Mouse (Mus musculus): Measurements from ENCODE around the gene Il17rb.

The Il17rb gene

DNA sequence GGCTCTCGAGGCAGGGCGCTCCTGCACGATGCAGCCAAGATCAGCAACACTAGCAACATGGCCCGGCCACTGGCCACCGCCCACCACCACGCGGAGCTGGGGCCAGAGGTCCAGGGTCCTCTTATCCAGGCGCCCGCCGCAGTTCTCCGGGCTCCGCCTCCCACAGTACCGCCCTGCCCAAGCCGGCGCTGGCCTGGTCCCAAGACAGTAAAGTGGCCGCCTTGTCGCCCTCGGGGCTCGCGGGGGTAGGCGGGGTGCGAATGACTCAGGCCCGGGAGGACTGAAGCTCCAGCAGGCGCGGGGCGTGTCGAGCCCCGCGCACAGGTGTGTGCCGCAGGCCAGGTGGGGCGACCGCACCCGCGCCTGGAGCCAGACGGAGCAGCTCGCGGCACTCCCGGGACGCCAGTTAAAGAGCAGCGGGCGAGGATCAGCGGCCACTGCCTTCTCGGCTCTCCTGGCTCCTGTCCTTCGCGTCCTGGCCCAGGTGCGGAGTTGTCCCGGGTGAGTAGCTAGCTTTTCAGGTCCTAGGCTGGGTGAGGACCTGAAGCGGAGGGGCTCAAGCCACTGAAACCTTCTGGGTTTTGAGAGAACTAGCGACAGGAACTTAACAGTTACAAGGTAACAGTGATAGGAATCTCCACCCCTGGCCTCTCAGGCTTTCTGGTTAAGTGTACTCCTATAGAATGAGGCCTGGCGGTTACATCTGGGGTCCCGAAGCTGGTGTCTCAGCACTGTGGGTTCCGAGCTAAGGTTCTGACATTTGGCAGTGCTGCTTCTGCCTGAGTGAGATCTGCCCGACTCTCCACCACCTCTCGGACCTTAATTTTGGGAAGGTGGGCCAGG is at the start of gene Il17rb, which contains the start of gene Chdh:
TSS of gene Il17rb (minus strand) at position 164 of the 843 bp plus-strand sequence.
TSS of gene Chdh (plus strand) at position 291 of the 843 bp plus-strand sequence.
- peak; percentile 41 for DNase-seq (ENCODE audit: low read depth, low spot score)

DNA sequence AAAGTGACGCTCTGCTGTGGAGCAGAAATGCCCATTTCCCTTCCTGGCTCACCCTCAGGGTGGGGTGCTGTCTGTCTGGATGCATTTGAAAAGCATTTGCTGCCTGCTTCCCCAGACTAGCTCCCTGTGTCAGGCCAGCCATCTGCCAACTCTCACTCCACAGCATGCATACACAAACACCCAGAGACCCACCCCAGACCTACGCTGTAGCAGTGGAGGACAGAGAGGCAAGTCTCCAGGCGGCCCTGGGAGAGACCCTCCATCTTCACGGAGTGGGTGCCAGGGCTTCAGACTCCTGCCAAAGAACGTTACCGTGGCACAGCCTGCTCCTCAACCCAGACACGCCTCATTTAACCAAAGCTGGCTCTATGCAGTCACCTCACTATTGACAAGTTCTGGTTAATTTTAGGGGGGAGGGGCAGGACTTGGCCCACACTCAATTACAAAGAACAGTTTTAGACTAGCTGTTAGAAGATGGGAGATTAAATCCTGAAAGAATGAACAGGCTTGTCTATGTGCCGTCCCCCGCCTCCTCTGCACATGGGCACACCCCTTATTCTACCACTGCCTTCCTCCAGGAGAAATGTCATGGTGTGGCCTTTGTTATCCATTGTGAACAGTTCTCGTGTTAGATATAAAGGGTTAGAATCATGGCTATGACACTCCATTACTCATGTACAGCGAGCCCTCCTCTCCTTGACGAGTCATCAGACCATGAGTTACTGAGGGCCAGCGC is 47.5 kb upstream of the Il17rb start:
- DNase-seq (ENCODE audit: low read depth, low spot score): no peak

DNA sequence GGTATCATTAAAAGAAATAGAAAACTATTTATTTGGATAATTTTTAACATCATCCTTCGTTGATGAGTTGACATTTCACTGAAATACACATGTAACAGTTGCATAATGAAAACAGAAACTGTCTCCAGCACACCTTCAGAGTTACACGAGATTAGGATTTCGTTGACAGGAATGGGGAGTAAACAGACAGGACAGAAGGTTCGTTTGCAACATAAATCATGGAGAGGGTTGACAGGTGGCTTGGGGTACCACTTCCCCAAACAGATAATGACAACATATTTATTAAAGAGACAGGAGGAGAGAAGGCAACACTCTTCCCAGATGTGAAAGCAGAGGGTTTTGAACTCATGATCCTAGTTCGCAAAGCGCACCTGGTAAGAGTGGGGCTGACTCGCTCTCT is 46.2 kb upstream of the Il17rb start:
- no peak for DNase-seq (ENCODE audit: low read depth, low spot score)

DNA sequence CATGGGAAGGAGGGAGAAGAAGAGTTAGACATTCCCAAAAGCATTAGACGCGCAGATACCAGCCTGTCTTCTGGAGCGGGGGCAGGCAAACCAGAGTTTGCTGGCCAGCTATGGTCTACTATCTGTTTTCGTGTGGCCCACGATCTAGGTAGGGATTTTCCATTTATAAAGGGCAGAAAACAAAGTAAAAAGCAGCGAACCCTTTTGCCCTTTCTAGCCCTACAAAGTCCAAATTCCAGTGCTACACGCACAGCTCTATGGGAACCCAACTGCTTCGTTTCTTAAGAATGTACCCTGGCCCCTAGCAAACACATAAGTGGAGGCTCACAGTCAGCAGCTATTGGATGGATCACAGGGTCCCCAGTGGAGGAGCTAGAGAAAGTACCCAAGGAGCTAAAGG is 41.6 kb upstream of the Il17rb start:
- no peak for DNase-seq (ENCODE audit: low read depth, low spot score)

DNA sequence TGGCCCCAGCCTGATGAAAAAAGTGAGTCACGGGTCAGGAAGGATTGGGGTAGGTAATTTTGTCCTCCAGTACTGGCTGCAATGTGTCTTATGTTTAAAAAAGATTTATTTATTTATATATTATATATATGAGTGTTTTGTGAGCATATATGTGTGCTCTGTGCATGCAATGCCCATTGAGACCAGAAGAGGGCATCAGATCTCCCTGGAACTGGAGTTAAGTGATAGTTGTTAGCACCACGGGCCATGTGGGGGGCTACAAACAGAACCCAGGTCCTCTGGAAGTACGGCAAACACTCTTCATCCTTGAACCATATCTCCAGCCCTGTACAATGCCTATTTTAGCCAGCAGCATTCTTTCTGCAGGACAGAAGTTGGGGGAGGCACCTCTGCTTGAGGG is 39.4 kb upstream of the Il17rb start:
- DNase-seq (ENCODE audit: low read depth, low spot score): no peak

DNA sequence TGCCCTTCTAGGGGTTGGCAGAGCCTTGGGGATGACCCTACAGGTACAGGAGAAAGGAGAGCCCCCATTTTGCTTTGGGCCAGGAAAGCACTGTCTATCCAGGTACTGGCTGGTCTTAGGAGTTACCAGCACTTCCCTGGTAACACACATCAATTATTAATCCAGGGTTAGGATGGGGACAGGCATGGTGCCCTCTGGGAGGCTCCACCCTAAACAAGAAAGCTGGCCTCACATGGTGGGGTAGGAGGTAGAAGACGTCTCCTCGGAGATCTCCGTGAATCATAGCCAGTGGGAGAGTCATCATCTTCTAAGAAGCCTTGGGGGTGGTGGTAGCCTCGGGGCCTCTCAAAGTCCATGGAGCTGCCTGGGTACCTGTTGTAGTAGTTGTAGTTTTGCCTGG is 38.3 kb upstream of the Il17rb start:
- DNase-seq (ENCODE audit: low read depth, low spot score): no peak

DNA sequence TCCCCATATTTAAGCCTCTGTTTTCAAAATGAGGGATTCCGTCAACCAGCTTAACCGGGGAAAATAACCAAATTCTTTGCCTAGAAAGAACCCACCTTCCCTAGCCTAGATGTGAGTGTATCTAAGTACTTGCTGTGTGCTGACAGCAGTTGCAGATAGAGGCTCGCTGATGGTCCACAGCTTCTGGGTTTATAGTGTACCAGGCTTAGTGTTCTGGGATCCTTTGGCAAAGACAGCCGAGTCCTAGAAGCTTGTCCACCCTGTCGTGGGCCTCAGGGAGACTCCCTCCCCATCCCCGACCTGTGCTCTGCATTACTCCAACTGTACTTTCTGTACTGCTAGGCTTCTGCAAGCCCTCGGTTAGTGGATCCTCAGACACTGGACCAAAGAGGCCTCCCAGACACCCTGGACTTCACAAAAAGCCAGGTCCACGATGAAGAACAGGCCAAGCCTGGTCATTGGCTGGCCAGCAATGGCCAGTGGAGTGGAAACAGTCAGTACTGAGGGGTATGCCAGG is 37.1 kb upstream of the Il17rb start:
- DNase-seq (ENCODE audit: low read depth, low spot score): no peak

DNA sequence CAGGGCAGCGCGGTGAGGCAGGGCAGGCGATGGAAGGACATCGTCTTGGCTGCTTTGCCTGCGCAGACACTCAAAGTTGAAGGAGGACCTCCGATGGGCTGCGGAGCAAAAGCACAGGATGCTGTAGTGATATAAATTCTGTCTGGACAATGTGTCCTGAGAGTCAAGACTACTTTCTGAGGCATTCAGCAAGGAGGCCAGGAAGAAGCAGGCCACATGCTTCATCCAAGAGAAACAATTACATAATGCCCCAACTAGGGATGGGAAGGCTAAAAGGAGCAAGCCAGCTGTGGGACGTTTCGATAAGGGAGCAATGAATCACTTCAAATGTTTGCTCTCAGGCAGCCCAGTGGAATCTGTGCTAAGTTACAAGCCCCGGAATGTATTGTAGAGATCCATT is 36.5 kb upstream of the Il17rb start:
- no peak for DNase-seq (ENCODE audit: low read depth, low spot score)

DNA sequence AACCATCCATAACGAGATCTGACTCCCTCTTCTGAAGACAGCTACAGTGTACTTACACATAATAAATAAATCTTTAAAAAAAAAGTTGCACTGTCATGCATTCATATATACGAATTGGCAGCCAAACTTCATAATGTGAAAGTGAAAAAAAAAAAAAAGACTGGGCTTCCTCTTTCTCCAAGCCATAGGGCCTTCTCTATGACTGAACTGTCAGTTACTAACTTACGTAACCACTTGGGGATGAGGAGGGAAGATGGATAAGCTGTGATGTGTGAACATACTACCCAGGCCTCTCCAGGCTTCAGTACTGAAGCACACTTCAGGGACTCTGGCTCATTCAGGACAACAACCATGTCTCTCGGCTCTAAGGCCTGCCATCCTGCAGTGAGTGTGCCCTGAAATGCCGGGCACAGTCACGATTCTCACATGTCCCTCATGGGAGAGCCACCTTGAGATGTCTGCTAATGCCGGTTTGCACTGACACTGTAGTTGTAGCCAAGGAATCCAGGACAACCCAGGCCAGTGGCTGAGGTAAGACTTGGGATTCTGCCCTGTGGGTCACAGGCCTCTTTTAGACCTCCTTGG is 34.8 kb upstream of the Il17rb start:
- DNase-seq (ENCODE audit: low read depth, low spot score): no peak

DNA sequence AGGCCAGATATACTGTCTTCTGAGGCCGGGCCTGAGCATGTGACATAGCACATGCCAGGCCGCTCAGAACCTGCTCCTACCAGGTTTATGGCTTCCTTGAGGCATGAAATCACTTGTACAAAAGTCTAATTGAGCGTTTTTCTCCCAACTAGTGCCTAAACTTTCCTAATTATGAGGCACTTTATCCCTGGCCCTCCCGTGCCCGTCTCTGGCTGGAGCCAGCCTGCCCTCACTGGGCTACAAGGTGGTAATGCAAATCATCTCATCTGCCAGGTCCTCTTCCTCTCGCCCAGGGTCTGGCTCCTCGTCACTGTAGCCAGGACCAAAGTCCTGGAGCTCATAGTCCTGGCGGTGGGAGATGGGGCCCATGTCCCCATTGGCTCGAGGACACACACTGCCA is 33.1 kb upstream of the Il17rb start:
- DNase-seq (ENCODE audit: low read depth, low spot score): no peak

DNA sequence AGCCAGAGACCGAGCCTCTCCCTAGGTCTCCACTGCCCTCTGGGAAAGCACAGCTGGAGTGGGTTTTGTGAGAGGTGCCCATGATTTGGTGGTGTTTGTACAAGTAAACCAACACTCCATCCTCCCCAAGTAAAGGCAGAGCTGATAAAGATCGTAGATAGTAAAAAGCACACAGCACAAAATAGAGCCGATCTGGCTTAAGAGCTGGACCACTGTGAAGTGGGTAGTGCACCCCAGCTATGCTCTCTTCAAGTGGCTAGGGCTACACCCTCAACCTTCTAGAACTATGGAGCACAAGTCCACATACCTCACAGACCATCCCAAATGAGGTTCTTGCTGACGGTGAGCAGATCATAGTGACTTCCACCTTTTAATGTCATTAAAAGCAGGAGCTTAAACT is 30.7 kb upstream of the Il17rb start:
- no peak for DNase-seq (ENCODE audit: low read depth, low spot score)

DNA sequence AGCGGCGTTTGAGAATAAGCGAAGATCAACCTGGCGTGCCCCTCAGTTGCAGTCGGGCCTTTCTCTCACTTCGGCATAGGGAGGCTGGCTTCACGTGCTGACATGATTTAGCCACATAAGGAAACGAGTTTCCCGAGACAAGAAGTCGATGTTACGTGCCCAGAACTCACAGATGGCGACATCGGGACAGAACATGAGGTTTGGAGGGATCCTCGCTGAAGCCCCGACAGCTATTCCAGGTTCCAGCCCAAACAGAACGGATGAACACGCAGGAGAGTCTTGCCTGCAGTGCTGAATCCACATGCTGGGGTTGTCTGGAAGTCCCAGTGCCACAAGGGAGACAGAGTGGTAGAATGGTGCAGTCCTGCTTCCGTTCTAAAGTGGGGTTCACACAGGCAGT is 29.7 kb upstream of the Il17rb start:
- no peak for DNase-seq (ENCODE audit: low read depth, low spot score)

DNA sequence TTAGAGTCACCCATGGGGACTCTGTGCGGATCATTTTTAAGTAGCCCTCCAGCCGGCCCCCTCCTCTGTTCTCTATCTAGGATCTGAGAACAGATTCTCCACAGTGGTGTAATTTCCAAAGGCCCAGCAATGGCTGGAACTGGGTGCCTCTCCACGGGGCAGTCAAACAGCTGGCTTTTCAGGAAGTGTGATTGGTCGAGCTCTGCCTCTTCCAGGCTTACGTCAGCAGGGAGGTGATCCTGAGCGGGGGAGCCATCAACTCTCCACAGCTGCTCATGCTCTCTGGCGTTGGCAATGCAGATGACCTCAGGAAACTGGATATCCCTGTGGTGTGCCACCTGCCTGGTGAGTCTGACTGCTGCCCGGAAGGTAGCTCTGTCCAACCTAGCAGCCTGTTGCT is 24.7 kb upstream of the Il17rb start:
- no peak for DNase-seq (ENCODE audit: low read depth, low spot score)

DNA sequence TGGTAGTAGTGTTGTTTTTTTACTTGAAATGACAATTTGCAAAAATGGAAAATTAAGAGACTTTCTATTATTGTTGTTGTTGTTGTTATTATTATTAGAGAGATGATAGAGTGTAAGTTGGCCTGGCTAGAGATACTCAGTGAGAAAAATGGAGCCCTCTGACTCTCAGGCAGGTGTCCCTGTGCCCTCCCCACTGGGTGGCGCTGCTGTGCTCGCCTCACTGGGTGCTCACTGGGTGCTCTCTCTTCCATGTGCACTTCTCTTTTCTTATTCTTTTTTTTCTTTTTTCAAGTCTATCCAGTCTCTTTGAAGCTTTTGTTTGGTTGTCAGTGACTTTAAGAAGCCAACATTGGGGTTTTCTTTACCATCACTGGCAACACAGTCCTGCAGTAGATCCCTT is 18.7 kb upstream of the Il17rb start:
- no peak for DNase-seq (ENCODE audit: low read depth, low spot score)

DNA sequence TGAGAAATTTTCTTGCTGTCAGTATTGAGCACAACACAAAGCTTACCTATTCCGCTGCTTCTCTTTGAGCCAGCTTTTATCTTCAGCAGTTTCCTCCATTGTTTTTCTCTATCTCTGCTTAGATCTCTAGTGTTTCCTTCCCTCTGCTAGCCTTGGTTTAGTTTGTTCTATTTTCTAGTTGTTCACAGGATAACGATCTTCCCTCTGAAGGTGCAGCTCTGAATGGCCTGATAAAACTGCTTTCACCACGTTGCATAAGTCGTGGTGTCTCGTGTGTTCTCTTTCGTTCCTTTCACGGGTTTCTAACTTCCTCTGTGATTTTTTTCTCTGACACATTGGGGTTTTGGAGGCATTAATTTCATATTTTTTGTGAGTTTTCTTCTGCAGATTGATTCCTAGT is 15.7 kb upstream of the Il17rb start:
- no peak for DNase-seq (ENCODE audit: low read depth, low spot score)

DNA sequence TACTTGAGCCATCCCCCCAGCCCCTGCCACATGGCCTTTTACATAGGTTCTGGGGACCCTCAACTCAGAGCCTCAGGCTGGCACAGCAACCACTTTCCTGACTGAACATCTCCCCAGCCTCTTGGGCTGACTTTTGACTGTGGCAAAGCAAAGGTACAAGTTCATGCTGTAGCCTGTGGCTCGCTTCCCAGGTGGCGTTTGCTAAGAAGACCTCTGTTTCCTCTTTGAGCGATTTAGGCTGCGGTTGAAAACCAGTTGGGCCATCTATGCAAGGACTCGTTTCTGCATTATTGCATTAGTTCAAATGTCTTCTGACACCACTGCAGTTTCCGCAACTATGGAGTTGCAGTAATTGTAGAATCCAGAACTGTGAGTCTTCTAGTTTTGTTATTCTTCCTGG is 13.8 kb upstream of the Il17rb start:
- no peak for DNase-seq (ENCODE audit: low read depth, low spot score)

DNA sequence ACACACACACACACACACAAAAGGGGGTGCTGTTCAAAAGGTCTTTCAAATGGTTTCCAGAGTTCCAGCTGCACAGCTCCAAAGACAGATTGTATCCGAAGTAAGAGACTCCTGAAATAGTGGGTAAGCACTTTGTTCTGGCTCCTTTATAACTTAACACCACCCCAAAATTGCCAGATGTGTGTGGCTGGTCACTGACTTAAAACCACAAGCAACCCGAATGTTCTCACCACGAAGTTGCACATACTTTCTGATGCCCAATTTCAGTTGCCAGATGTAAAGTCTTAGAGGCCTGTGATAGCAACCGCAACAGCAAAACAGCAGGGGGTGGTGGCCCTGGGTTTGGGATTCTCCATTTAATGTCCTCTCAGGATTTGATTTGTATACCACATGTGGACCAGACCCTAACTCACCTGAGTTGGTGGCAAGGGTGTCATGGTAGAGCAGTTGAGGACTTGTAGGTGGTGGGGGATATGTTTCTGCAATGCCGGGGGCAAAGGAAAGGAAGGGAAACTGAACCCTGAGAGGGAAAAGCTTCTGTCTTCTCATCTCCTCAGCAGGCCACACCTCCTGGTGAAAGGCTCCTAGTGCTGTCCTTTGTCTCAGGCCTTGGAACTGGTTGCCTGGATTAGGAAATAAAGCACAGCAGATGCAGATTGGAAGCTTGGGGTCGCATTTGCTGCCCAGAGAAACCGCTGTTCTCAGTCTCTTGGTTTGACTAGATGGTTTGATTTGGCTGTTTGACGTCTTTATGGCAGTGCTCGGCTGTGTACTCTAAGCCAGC is 11.3 kb upstream of the Il17rb start:
- DNase-seq (ENCODE audit: low read depth, low spot score): no peak

DNA sequence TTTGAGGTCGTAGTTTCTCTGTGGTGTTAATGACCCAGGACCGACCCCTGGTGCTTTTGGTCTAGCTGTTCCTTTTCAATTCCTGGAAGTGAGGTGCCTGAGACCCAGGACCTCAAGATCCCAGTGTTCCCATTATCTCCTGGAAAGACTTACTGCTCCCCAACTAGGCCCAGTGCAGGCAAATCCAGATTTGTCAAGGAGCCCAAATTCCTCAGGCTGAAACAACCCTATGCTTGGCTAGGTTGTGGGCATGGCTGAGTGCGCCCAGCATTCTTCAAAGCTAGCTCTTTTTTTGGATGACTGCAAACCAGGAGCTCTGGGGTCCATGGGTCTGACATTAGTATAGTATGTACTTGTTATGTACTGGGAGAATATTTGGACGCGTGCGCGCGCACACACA is 10.7 kb upstream of the Il17rb start:
- DNase-seq (ENCODE audit: low read depth, low spot score): no peak

DNA sequence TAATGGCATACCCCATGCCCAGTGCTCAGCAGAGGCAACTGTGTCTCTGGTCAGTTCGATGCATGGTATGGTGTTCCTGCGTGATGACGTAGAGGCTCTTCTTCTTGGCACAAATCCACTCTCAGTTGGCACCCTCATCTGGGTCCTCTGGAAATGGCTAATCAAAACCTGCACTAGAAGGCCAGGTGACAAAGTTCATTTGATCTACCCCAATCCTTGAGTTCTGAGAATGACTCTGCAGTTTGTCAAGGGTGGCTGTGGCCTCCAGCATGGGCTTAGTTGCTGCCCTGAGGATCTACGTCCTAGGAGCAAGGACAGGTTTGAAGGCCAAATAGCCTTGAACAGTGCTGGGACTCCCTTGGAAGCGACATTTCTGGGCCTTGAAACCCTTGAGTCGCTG is 10.2 kb upstream of the Il17rb start:
- no peak for DNase-seq (ENCODE audit: low read depth, low spot score)

DNA sequence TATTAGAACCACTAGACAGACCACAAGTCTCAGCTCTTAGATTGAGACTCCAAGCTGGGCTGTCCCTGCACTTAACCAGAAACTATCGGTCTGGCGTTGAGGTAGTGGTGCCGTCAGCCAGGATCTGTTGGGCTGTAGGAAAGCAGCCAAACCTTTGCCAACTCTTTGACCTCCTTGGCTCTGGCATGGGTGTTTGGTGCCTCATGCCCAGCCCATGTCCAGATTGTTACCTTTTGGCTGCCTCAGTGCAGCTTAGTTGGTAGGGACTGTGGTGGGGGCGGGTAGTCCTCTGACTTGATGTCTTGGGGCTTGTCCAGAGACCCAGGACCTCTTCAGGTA is 9.7 kb upstream of the Il17rb start:
- DNase-seq (ENCODE audit: low read depth, low spot score): no peak

DNA sequence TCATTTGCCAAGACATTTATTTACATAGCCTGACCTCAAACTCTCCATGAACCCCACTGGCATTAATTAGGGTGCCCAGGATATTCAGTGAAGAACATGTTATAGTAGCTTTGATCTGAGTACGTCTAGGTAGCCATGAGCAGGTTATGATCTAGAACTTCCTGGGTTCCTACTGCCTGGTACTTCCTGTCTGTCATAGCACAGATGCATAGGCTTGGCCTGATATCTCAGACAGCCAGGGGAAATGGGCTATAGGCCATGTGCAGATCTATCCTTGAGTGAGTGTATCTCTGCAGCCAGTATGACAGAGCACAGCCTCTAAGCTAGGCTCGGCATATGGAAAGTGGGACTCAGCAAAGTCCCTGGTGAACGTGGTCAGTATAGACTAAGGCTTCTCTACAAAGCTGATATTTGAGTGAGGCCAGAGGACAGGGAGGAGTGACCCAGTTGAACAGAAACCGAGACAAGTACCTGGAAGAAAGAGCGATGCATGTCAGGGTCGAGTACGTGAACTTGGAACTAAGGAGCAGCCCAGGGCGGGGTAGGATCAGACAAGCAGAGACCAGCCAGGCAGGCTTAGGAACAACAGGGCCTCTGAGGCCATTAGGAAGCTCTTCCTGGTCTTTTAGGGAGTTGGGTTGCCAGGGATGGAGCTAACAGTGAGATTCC is 9.2 kb upstream of the Il17rb start:
- DNase-seq (ENCODE audit: low read depth, low spot score): no peak
